Mouse (Mus musculus): ENCODE measurements around the gene Agrn. TPM values are rescaled to one million over a fixed set of nuclear protein-coding genes. Genes with fewer than 3 reads are reported as not detected.
A peak's percentile ranks its signal among the peaks of the same experiment; 100 is the strongest.

Agrn gene
- polyA plus RNA-seq (2015; fragmentation: Nextera tagmentation; extraction: Ambion mirVana), result 75.6 and 77.0 TPM in 2 replicates

GRCm38 (mm10) chr4:156197131-156197828, at the start of gene Agrn:
TSS of gene Agrn (minus strand) at chr4:156197488.
- Histone ChIP-seq H3K9ac (peak within 1 kb of the TSS; percentile 72), H3K36me3 (peaks cover 7% of the 10 kb centered on the region; the same call in 1 of the 2 replicates), H3K4me2 (peak within 1 kb of the TSS; percentile 94), H3K27me3 (peaks cover 4% of the 10 kb centered on the region; the same call in 1 of the 2 replicates), H3K4me1 (peaks cover 45% of the 10 kb centered on the region), H3K27ac (peak within 1 kb of the TSS; percentile 97), H3K4me3 (peak within 1 kb of the TSS; percentile 72), H3K9me3 (no peaks in the 10 kb centered on the region)
- WGBS, result 0% methylated on average over 24 of the region's 88 CpGs
- ATAC-seq (ENCODE audit: borderline replicate concordance, extremely low read depth, low FRiP score, low TSS enrichment), result peak; percentile 82

- 17% methylated on average over 56 of the region's 60 CpGs for WGBS
- Histone ChIP-seq H3K4me2 (peak overlapping the region; percentile 98), H3K27ac (peak overlapping the region; percentile 96; the same call in 1 of the 2 replicates), H3K36me3 (peaks cover 50% of the 10 kb centered on the region), H3K9me3 (no peaks in the 10 kb centered on the region), H3K27me3 (no peaks in the 10 kb centered on the region), H3K4me3 (peak overlapping the region; percentile 99), H3K4me1 (peaks cover 20% of the 10 kb centered on the region), H3K9ac (peak overlapping the region; percentile 76; the same call in 1 of the 2 replicates)
- ATAC-seq (ENCODE audit: borderline replicate concordance, extremely low read depth, low FRiP score, low TSS enrichment), result no peak
Observed at GRCm38 (mm10) chr4:156236651-156237447, 39.6 kb upstream of the Agrn start.

- WGBS, result under 1% methylated on average over 76 of the region's 90 CpGs
- no peaks in the 10 kb centered on the region for H3K27me3 ChIP-seq
- H3K4me1 ChIP-seq, result peaks cover 20% of the 10 kb centered on the region
- peaks cover 50% of the 10 kb centered on the region for H3K36me3 ChIP-seq
- no peaks in the 10 kb centered on the region for H3K9me3 ChIP-seq
- ATAC-seq (ENCODE audit: borderline replicate concordance, extremely low read depth, low FRiP score, low TSS enrichment), result peak; percentile 89
- H3K27ac ChIP-seq, result peak within 1 kb of the TSS; percentile 96
- H3K4me3 ChIP-seq, result peak within 1 kb of the TSS; percentile 99
- peak within 1 kb of the TSS; percentile 76 for H3K9ac ChIP-seq
- H3K4me2 ChIP-seq, result peak within 1 kb of the TSS; percentile 98
Observed at GRCm38 (mm10) chr4:156235808-156236533, 38.7 kb upstream of the Agrn start, which contains the start of gene Noc2l. TSS of gene Noc2l (plus strand) at chr4:156236010.

- Histone ChIP-seq H3K36me3 (peaks cover 50% of the 10 kb centered on the region), H3K4me2 (peak overlapping the region; percentile 98), H3K9me3 (no peaks in the 10 kb centered on the region), H3K4me3 (peak overlapping the region; percentile 99), H3K27ac (peak overlapping the region; percentile 96), H3K9ac (peak overlapping the region; percentile 76), H3K4me1 (peaks cover 20% of the 10 kb centered on the region), H3K27me3 (no peaks in the 10 kb centered on the region)
- WGBS, result 1% methylated on average over 15 of the region's 15 CpGs
- ATAC-seq (ENCODE audit: borderline replicate concordance, extremely low read depth, low FRiP score, low TSS enrichment), result peak; percentile 2; the same call in 1 of the 2 replicates
Observed at GRCm38 (mm10) chr4:156235360-156235770, 38.1 kb upstream of the Agrn start.

- peak within 1 kb of the TSS; percentile 76 for H3K9ac ChIP-seq
- peaks cover 20% of the 10 kb centered on the region for H3K4me1 ChIP-seq
- WGBS, result under 1% methylated on average over 31 of the region's 48 CpGs
- ATAC-seq (ENCODE audit: borderline replicate concordance, extremely low read depth, low FRiP score, low TSS enrichment), result peak; percentile 25; the same call in 1 of the 2 replicates
- peak within 1 kb of the TSS; percentile 99 for H3K4me3 ChIP-seq
- H3K9me3 ChIP-seq, result no peaks in the 10 kb centered on the region
- H3K27ac ChIP-seq, result peak within 1 kb of the TSS; percentile 96
- peak within 1 kb of the TSS; percentile 98 for H3K4me2 ChIP-seq
- H3K27me3 ChIP-seq, result no peaks in the 10 kb centered on the region
- H3K36me3 ChIP-seq, result peaks cover 50% of the 10 kb centered on the region
Observed at GRCm38 (mm10) chr4:156234701-156235213, 37.5 kb upstream of the Agrn start, which contains the start of gene Plekhn1. TSS of gene Plekhn1 (minus strand) at chr4:156234857.

- Histone ChIP-seq H3K36me3 (peaks cover 47% of the 10 kb centered on the region), H3K4me2 (peak overlapping the region; percentile 98), H3K27ac (peak overlapping the region; percentile 57), H3K9me3 (no peaks in the 10 kb centered on the region), H3K4me1 (peaks cover 20% of the 10 kb centered on the region), H3K9ac (peak overlapping the region; percentile 68), H3K27me3 (no peaks in the 10 kb centered on the region), H3K4me3 (peak overlapping the region; percentile 99)
- 0 out of 2 replicates have a peak, but pooled peaks have one; percentile 12 for ATAC-seq (ENCODE audit: borderline replicate concordance, extremely low read depth, low FRiP score, low TSS enrichment)
- WGBS, result 3% methylated on average over 17 of the region's 17 CpGs
Observed at GRCm38 (mm10) chr4:156234021-156234501, 36.8 kb upstream of the Agrn start.

- H3K9ac ChIP-seq, result no peak overlapping the region
- H3K9me3 ChIP-seq, result no peaks in the 10 kb centered on the region
- 20% methylated on average over 12 of the region's 12 CpGs for WGBS
Observed at GRCm38 (mm10) chr4:156228393-156229024, 31.2 kb upstream of the Agrn start.

GRCm38 (mm10) chr4:156227752-156228392, 30.6 kb upstream of the Agrn start:
- Histone ChIP-seq H3K9ac (no peak overlapping the region), H3K4me1 (peaks cover 15% of the 10 kb centered on the region), H3K4me2 (peak overlapping the region; percentile 43), H3K27ac (peak overlapping the region; percentile 48), H3K27me3 (no peaks in the 10 kb centered on the region), H3K4me3 (peak overlapping the region; percentile 9), H3K36me3 (peaks cover 29% of the 10 kb centered on the region), H3K9me3 (no peaks in the 10 kb centered on the region)
- WGBS, result 32% methylated on average over 18 of the region's 18 CpGs
- peak; percentile 38; the same call in 1 of the 2 replicates for ATAC-seq (ENCODE audit: borderline replicate concordance, extremely low read depth, low FRiP score, low TSS enrichment)

More at GRCm38 (mm10) chr4:156228393-156229024, 31.2 kb upstream of the Agrn start:
- peaks cover 29% of the 10 kb centered on the region for H3K36me3 ChIP-seq
- H3K4me1 ChIP-seq, result peaks cover 18% of the 10 kb centered on the region
- peak; percentile 40 for ATAC-seq (ENCODE audit: borderline replicate concordance, extremely low read depth, low FRiP score, low TSS enrichment)
- no peaks in the 10 kb centered on the region for H3K27me3 ChIP-seq
- H3K4me3 ChIP-seq, result peak overlapping the region; percentile 9
- peak overlapping the region; percentile 43 for H3K4me2 ChIP-seq
- peak overlapping the region; percentile 48; the same call in 1 of the 2 replicates for H3K27ac ChIP-seq

- 74% methylated on average over 2 of the region's 2 CpGs for WGBS
- no peak overlapping the region for H3K27ac ChIP-seq
- H3K9ac ChIP-seq, result no peak overlapping the region
- no peak overlapping the region for H3K4me2 ChIP-seq
- no peak for ATAC-seq (ENCODE audit: borderline replicate concordance, extremely low read depth, low FRiP score, low TSS enrichment)
- H3K4me1 ChIP-seq, result peaks cover 15% of the 10 kb centered on the region
- no peak overlapping the region for H3K4me3 ChIP-seq
- no peaks in the 10 kb centered on the region for H3K9me3 ChIP-seq
- no peaks in the 10 kb centered on the region for H3K36me3 ChIP-seq
- no peaks in the 10 kb centered on the region for H3K27me3 ChIP-seq
Observed at GRCm38 (mm10) chr4:156224276-156224675, 27.0 kb upstream of the Agrn start.

GRCm38 (mm10) chr4:156219936-156220335, 22.6 kb upstream of the Agrn start:
- no peaks in the 10 kb centered on the region for H3K36me3 ChIP-seq
- H3K4me2 ChIP-seq, result no peak overlapping the region
- no peak overlapping the region for H3K27ac ChIP-seq
- no peaks in the 10 kb centered on the region for H3K4me1 ChIP-seq
- no peak overlapping the region for H3K9ac ChIP-seq
- H3K9me3 ChIP-seq, result no peaks in the 10 kb centered on the region
- 84% methylated on average over 11 of the region's 11 CpGs for WGBS
- no peak overlapping the region for H3K4me3 ChIP-seq
- H3K27me3 ChIP-seq, result no peaks in the 10 kb centered on the region
- ATAC-seq (ENCODE audit: borderline replicate concordance, extremely low read depth, low FRiP score, low TSS enrichment), result no peak
